Mouse (Mus musculus): ENCODE data around the gene Pip4p1. TPM values are rescaled to one million over a fixed set of nuclear protein-coding genes. Genes with fewer than 3 reads are reported as not detected.
A peak's percentile ranks its signal among the peaks of the same experiment; 100 is the strongest.
"Not testable (repeated sequence)": the region's sequence is repeated elsewhere in the genome, so short reads cannot be mapped to it uniquely, and the experiment has no call there.

The Pip4p1 gene
- total RNA-seq, 2 experiments from 2014 or later: 72.8 to 76.0 TPM

DNA sequence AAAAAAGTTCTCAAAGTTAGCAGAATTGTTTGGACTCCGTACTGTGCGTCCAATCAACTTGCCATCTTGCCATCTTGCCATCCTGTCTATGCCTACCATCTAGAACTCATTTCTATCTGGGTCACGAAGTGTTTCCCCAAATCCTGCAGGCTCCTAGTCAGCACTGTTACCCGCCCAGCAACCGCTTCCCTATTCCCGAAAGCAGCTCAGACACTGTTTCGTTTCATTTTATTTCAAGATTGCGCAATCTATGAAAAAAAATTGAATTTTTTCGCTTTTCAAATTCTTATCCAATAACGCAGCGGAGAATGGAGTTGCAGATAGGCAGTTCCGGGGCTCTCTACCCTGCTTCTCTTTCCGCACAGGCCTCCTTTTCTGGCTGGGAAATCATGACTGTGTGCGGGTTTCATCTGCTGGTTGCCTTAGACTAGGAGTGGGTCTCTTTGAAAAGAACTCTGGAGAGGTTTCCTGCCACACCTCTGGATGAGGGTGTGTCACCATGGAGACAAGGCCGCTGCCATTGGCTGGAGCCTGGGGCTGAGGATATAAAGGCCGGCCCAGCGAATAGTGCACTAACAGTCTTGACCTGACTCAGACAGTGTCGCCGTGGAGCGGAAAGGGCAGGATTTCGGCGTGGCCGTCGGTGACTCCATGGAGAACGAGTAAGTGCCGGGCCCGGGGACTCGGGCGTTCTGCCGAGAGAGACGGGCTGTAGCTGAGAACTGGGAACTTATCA is 13.4 kb upstream of the Pip4p1 start, which contains the start of gene Gm49342:
Gene Gm49342, plus strand, starts transcription at position 586 of the 736 bp plus-strand sequence.
- intact Hi-C loops (cut with DNase I): no loop called here
- peak; percentile 93 for DNase-seq

DNA sequence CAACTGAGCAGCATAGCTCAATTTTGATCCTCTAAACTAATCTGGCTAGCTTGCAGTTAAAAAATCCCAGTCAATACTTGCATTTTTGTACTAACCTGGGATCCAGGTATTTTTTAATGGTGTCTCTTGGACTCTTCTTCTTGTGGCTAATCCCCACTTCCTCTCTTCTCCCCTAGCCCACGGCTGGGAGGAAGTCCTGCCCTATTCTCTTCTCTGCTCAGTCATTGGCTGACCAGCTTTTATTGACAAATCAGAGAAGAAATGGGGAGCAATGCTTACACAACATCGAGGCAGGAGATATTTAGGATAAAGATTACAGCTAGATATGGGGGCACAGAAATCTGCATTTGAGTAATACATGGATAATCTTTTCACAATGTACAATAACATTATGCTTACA is 8.3 kb upstream of the Pip4p1 start:
- DNase-seq: no peak
- intact Hi-C loops (cut with DNase I): no loop called here

DNA sequence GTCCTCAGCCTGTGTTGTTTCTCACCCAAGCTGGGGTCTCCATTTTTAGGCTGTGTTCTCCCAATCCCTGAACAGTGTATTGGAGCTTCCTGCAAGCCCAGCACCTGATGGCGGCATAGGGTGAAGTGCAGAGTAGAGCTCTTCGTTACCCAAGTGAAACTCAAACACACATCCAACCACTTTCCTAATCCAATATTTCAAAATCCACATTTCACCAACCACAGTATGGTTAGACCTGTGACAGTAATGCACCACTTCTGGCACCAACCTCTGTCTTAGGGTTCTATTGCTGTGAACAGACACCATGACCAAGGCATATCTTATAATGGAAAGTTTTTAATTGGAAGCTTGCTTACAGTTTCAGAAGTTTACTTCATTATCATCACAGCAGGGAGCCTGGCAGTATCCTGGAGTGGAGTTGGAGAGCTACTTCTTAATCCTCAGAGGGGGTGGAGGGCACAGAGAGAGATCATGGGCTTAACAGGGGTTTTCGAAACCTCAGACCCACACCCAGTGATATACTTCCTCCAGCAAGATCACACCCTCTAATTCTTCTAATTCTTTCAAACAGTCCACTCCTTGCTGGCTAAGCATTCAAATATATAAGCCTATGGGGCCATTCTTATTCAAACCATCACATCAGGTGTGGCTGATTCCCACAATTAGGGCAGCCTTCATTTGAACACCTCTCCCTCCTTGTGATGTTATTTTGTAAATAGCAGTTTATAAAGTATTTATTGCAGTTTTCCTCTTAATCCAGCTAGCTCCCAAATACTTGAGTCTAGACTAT is 7.7 kb upstream of the Pip4p1 start:
- intact Hi-C loops (cut with DNase I): no loop called here
- no peak for DNase-seq

DNA sequence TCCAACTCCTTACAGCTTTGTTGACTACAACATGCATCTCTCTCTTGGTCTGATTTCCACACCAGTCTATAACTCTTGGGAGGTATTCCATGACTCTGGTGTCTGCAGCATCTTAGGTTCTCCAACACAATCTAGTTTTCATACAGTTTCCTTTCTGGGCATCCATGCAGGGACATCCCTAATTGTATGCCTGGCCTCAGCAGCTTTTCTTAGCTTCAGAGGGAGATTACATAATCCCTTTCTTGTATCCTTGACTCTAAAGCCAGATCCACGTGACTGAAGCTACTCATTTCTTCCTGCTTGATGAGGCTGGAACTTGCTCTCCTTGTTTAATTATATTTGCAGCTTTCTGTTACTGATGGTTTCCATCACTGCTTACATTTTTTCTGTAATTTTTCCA is 6.0 kb upstream of the Pip4p1 start:
- no peak for DNase-seq
- intact Hi-C loops (cut with DNase I): no loop called here

DNA sequence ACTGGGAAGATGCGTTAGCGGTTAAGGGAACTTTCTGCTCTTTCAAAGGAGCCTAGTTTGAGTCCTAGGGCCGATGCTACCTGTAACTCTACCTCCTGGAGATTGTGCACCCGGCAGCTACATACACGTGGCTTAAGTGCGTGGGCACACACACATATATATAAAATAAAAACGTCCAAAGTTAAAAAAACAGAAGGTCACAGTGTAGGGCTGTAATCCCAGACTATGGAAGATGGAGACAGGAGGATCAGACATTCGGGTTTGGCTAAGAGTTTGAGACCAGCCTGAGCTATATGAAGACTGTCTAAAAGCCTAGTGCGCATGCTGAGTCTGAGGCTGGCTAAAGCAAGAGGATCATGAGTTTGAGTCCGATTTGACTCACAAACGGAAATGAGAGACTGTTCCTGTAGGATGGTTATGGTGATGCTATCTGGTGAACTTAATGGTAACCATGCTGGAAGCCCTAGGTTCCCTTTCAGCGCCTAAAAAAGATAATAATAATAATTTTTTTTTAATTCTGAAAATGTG is 901 bp upstream of the Pip4p1 start:
- no peak for DNase-seq
- intact Hi-C loops (cut with DNase I): loop anchor here (5.0 kb wide), 1 partner anchor 131 kb away; no protein-coding TSS in a partner anchor

DNA sequence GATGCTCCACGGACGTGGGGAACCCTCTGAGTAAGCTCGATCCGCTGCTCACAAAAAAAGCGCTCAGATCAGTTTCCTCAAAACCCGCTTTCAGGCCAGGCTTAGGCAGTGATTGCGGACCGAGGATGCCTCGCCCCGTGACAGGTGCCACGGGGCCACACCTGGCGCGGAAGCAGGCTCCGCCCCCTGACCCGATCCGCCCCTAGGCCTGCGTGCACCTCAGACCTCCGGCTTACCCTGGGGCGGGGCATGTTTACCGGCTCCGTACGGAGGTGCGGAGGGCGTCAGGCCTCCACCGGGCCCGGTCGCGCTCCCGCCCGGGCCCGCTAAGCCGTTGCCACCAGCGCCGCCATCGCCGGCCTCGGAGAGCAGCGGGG is 291 bp downstream of the Pip4p1 start:
- peak; percentile 50 for DNase-seq
- intact Hi-C loops (cut with DNase I): loop anchor here (5.0 kb wide), 1 partner anchor 132 kb away; no protein-coding TSS in a partner anchor

DNA sequence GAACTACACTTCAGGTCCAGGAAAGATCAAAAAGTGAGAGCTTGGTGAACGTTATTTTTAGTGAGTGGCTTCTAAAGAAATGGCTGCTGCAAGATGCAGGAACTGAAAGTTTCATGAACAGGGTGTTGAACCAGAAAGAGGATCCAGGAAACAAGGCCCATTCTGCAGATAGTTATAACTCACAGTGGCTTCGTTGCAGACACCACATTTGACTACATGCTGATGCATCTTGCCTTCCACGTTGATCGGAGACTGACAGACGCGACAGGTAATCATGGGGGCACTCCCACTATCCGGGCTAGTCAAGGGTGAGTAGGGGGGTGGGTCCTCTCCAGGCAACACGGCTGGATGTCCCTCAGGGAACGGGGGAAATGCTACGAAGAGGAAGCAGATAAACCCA is 705 bp downstream of the Pip4p1 start:
- intact Hi-C loops (cut with DNase I): loop anchor here (5.0 to 10.0 kb wide), 2 partner anchors 125 to 132 kb away; partner anchors contain the start of genes Ccnb1ip1 and Parp2
- DNase-seq: no peak

DNA sequence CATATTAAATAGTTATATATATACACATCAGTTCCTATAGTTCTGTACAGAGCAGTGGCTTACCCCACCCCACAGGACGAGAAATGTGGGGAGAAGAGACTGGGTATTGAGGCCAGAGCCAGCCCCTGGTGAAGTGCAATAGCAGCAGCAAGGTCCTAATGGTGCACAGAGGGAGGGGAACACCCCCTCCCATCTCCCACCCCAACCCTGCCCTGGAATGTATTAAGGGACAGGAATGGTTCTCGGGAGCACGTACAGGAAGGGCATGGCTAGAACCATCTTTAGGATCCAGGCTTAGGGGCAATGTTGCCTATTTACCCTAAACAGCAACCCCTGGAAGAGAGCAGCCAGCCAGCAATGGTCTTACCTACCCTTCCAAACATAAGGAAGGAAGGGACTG is 3.3 kb downstream of the Pip4p1 start:
- intact Hi-C loops (cut with DNase I): loop anchor here (10.0 kb wide), 1 partner anchor 123 kb away; the partner anchor contains the start of genes Ccnb1ip1 and Parp2
- DNase-seq: no peak

DNA sequence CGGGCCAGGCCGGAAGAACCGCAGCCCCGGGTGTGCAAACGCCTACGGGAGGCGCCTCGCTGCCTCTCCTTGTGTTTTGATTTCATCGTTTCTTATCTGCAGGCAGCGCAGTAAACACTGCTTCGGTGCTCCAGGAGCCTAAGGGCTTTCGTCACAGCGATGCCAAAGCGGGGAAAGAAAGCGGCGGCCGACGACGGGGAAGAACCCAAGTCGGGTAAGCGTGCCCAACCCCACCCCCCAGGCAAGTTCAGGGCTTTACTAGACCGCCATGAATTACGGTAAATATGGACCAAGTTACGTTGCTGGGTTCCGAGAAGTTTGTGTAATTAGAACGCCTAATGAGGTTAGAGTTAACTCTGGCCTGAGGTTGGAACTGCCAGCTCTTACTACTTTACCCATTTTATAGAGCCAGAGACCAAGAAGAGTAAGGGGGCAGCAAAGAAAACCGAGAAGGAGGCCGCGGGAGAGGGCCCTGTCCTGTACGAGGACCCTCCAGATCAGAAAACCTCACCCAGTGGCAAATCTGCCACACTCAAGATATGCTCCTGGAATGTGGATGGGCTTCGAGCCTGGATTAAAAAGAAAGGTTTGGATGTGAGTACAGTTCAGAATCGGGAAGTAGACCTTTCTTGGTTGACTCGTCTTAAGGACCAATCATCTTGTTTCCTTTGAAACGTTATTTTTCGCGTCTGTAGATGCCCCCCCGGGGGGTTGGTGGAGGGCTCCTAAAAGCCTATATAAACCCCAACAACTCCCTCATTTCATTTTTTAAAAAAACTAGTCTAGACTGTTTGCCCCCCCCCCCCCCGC is 5.3 kb downstream of the Pip4p1 start:
- DNase-seq: no peak

DNA sequence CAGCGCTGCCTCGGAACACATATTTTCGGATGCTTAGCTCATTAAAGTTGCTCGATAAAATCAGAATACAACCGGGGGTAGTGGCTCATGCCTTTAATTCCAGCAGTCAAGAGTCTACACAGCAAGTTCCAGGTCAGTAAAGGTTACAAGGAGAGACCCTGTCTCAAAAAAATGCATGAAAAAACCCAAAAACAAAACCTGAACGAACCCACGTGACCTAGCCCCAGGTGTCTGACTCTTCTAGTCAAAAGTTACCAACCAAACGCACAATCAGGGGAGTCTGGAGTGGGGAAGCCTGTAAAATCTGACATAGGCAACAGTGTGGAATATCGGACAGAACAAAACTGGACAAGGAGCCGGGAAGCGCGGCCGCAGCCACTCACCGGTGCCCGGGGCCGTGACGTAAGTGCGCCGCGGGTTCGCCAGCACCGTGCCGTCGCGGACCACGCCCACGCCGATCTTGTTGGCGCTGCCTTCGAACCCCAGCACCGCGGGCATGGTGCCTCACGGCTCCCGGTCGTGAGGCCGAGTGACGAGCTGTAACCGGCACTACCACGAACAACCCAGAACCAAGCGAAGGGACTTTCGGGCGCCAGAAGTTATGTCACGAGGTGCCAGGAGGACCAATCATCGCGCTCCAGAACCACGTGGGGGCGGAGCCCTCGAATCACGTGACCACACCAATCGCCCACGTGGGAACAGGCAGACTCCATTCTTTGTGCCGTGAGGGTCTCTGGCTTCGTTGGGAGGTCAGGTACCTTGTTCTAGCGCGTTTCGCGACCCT is 6.2 kb downstream of the Pip4p1 start, which contains the start of the genes Osgep and Apex1:
Gene Osgep, minus strand, starts transcription at position 613 of the 784 bp plus-strand sequence.
Gene Apex1, plus strand, starts transcription at position 688 of the 784 bp plus-strand sequence.
- peak; percentile 98 for DNase-seq
- intact Hi-C loops (cut with DNase I): loop anchor here (10.0 kb wide), 1 partner anchor 120 kb away; the partner anchor contains the start of genes Ccnb1ip1 and Parp2

More for the DNA sequence above, 5.3 kb downstream of the Pip4p1 start:
- intact Hi-C loops (cut with DNase I): loop anchor here (10.0 kb wide), 1 partner anchor 121 kb away; the partner anchor contains the start of genes Ccnb1ip1 and Parp2

DNA sequence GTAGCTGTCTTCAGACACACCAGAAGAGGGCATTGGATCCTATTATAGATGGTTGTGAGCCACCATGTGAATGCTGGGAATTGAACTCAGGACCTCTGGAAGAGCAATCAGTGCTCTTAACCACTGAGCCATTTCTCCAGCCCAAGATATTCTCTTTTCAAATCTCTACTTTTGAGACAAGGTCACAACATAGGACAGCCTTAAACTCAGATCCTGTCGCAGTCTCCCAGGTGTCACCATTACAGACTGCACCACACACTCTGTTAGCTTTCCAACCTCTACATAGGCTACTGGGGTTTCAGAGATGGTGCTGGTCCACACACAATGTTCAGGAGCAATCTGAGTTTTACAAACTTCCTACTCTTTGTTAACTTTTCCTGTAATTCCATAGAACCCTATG is 7.2 kb downstream of the Pip4p1 start:
- intact Hi-C loops (cut with DNase I): loop anchor here (10.0 kb wide), 1 partner anchor 119 kb away; the partner anchor contains the start of genes Ccnb1ip1 and Parp2
- not testable (repeated sequence) for DNase-seq

DNA sequence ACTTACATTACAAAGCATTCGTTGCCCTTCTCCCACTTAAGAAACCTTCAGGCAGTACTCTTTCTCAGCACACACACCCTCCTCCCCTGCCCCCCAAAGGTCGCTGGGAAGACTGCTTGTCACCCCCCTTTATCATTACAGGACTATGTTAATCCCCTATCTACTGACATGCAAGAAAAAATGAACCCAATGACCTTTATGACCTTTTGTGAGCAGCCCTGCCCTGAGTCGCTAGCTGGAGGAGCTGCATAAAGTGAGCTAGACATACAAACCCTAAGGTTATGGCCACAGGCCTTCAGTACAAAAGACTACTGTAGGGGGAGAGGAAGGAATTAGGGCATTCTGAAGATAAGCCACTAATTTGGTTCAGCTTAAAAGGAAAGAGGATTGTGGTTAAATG is 19.3 kb downstream of the Pip4p1 start:
- no peak for DNase-seq
- intact Hi-C loops (cut with DNase I): no loop called here

DNA sequence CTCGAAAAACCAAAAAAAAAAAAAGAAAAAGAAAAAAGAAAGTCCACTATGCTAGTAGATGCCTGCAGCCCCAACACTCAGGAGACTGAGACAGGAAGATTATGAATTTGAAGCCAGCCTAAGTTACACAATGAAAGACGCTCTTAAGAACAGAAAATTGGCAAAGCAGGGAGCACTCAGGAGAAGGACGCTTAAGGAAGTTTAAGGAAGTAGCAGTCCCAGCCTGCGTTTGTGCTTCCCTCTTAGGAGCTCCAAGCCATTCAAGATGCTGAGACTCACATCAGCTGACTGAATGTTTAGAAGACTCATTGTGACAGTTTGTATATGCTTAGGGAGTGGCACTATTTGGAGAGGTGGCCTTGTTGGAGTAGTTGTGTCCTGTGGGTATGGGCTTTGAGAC is 22.5 kb downstream of the Pip4p1 start:
- no peak for DNase-seq
- intact Hi-C loops (cut with DNase I): no loop called here

DNA sequence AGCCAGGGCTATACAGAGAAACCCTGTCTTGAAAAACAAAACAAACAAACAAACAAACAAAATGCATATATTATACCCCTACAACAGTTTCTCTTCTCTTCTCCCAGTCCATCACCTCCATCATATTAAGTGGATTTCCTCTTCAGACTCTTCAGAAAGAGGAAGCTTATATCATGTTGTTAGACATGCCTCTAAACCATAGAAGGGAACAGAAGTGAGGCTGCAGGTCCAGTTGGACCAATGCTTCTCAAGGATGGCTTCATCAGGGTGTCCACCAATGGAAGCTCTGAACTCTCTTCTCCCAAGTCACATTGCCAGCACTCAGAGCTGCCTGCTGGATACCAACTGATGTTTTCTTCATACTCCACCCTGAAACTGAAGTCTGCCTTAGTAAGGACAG is 25.3 kb downstream of the Pip4p1 start:
- DNase-seq; intact Hi-C loops (cut with DNase I): not testable (repeated sequence)

DNA sequence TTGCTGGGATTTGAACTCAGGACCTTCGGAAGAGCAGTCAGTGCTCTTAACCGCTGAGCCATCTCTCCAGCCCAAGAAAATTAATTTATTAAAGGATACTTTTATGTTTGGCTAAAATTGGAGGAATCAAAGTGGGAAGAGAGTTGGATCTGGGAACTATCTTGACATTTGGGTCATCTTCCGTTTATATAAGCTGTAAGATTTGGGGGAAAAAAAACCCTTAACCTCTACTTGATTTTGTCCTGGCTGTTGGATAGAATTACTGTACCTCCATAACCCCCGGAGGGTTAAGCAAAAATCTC is 25.9 kb downstream of the Pip4p1 start:
- intact Hi-C loops (cut with DNase I): no loop called here
- no peak for DNase-seq

DNA sequence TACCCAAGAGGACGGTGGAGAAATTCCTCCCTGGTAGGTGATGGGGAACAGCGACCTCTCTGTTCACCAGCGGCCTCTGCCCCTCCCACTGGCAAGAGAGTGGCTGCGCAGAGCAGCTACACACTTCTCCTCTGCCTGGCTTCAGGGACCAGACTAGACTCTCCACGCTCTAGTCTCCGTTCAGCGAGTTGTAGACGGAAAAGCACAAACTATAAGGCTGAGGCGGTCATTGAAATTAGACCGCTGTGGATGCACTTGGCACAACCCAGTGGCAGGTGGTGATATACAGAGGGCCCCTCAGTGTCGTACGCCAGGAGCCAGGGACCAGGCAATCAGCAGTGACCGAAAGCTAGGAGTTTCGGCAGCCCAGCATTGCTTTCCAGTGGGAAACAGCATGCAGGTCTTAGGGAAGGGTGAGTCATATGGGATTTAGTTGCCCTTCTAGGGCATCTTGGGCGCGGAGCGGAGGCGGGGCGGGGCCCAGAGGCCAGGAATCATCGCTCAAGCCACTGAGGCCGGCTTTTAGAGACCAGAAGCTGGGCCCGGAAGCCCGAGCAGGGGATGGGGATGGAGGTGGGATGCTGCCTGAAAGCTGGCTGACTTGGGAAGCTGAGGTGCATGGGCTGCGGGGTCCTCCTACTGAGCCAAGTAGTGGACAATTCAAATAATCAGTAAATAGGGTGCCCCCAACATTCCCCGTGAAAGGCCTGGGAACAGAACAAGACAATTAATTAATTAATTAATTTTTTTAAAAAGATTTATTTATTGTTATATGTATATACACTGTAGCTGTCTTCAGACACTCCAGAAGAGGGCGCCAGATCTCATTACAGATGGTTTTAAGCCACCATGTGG is 26.5 kb downstream of the Pip4p1 start:
- DNase-seq: peak; percentile 49
- intact Hi-C loops (cut with DNase I): no loop called here

DNA sequence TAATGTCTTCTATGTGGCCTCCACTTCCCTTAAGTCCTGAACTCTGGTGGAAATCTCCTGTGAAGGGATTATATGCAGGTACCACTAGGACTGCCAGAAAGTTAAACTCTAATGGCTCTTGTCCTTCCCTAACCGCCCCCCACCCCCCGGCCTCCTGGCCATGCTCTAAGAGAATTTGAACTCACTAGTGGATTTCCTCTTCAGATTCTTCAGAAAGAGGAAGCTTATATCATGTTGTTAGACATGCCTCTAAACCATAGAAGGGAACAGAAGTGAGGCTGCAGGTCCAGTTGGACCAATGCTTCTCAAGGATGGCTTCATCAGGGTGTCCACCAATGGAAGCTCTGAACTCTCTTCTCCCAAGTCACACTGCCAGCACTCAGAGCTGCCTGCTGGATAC is 32.7 kb downstream of the Pip4p1 start:
- intact Hi-C loops (cut with DNase I); DNase-seq: not testable (repeated sequence)

DNA sequence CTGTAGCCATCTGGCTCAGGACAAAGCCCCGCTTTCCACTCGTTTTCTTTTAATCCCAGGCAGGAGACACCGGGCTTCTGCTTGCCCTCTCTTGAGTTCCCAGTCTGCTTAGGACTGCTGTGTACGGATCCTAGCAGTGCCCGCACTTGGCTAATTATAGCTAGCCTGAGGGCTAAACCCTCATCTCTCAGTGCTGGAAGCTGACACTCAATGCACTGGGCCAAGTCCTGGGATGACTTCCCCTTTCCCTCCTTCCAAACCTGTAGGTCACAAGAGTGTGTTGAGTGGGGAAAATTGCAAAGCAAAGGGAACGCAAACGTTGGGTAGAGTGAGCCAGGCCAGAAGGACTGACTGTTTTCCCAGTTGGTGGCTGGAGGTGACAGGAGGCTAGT is 33.3 kb downstream of the Pip4p1 start, which contains the start of gene Klhl33:
Gene Klhl33, minus strand, starts transcription at position 134 of the 392 bp plus-strand sequence.
- DNase-seq: peak; percentile 3
- intact Hi-C loops (cut with DNase I): no loop called here

Measured in left cerebral cortex, postnatal 4 days (tissue).